Comparison of ENCODE assay signal across 9 mouse cellular contexts in the genomic region with DNA sequence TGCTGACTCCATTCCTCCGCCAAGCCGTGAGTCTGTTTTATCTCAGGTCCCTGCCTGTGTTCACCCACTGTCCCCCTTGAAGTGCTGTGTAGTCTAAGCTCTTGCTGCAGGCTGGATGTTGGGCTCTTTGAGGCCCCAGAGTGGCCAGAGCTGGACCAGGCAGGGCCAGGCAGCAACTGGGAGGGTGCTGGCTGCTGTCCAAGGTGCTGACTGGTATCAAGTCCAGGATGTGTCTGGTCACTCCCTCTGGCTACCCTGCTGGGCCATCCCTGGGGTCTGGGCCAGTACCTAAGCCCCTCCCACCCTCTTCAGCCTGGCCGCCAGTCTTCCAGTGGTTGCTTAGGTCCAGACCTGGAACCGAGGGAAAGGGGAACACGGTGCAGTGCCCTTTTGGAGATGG. TPM values are rescaled to one million over a fixed set of nuclear protein-coding genes. Genes with fewer than 3 reads are reported as not detected.
A peak's percentile ranks its signal among the peaks of the same experiment; 100 is the strongest.
DNase-seq lines count a peak whose midpoint lies in the region; ATAC-seq and TF ChIP-seq lines count a peak whose summit lies in the region.
"Had no signal": no experiment of that assay in that cellular context is flagged by ENCODE, and none has a peak within 500 bp of the region (broad histone marks: within the 10 kb centered on the region; RNA-seq: fewer than 3 reads in every experiment).

No protein-coding gene starts in this region.

- peak; percentile 77 for DNase-seq in forebrain, embryonic 11.5 days (ENCODE audit: low spot score)
- no peak for DNase-seq in Patski (ENCODE audit: low read depth, low spot score)
- DNase-seq in heart, embryonic 10.5 days (ENCODE audit: low spot score) = peak; percentile 90
- peak; percentile 81 for DNase-seq in kidney, postnatal 14 days
- peak; percentile 72 to 73 for DNase-seq in lung, postnatal 4 days
- DNase-seq in thymus, postnatal 14 days = peak; percentile 23

- H3K27ac ChIP-seq in forebrain, embryonic 11.5 days (ENCODE audit: low read depth, low read length) = no peak overlapping the region
- no peak overlapping the region for H3K27ac ChIP-seq in forebrain, embryonic 15.5 days (replicated peaks)
- no peak overlapping the region; the same call in 1 of the 2 replicates for H3K27ac ChIP-seq in heart, embryonic 10.5 days

- CTCF ChIA-PET in Patski (lab: Charles Lee) = no interaction called here

- POLR2A ChIA-PET in Patski (lab: Charles Lee) = no interaction called here

- no peaks in the 10 kb centered on the region for H3K36me3 ChIP-seq in forebrain, embryonic 11.5 days (ENCODE audit: control insufficient read depth, insufficient read depth, low read length)
- no peaks in the 10 kb centered on the region for H3K36me3 ChIP-seq in forebrain, embryonic 15.5 days
- no peaks in the 10 kb centered on the region for H3K36me3 ChIP-seq in heart, embryonic 10.5 days

- H3K4me1 ChIP-seq in forebrain, embryonic 11.5 days (replicated peaks; ENCODE audit: control insufficient read depth, insufficient read depth, low read length) = no peaks in the 10 kb centered on the region
- H3K4me1 ChIP-seq in forebrain, embryonic 15.5 days = peaks cover 4% of the 10 kb centered on the region; the same call in 1 of the 2 replicates
- peaks cover 32% of the 10 kb centered on the region for H3K4me1 ChIP-seq in heart, embryonic 10.5 days

- 13% methylated on average over 5 of the region's 5 CpGs for WGBS in forebrain, embryonic 11.5 days
- 15% methylated on average over 5 of the region's 5 CpGs for WGBS in forebrain, embryonic 15.5 days
- WGBS in heart, embryonic 10.5 days = 14% methylated on average over 5 of the region's 5 CpGs

- no peak for ATAC-seq in forebrain, embryonic 11.5 days (replicated peaks; ENCODE audit: low FRiP score)
- no peak for ATAC-seq in forebrain, embryonic 15.5 days (replicated peaks)
- ATAC-seq in Patski = peak; percentile 61
- ATAC-seq in common myeloid progenitor, adult 5-6 weeks (replicated peaks; ENCODE audit: low read depth, poor library complexity, severe bottlenecking) = peak; percentile 81

- H3K4me3 ChIP-seq in forebrain, embryonic 11.5 days (ENCODE audit: low read depth, low read length) = no peak overlapping the region
- no peak overlapping the region for H3K4me3 ChIP-seq in forebrain, embryonic 15.5 days
- H3K4me3 ChIP-seq in heart, embryonic 10.5 days = peak overlapping the region; percentile 25; the same call in 1 of the 2 replicates

- in situ Hi-C loops in Patski (cut with MboI; ENCODE audit: low pct_unique_long_range_greater_than_20kb) = no loop called here

- no peaks in the 10 kb centered on the region for H3K27me3 ChIP-seq in forebrain, embryonic 11.5 days (ENCODE audit: control insufficient read depth, insufficient read depth, low read length)
- H3K27me3 ChIP-seq in forebrain, embryonic 15.5 days = no peaks in the 10 kb centered on the region
- H3K27me3 ChIP-seq in Patski = no peaks in the 10 kb centered on the region
- H3K27me3 ChIP-seq in heart, embryonic 10.5 days (ENCODE audit: insufficient read depth, poor library complexity, severe bottlenecking) = peaks cover 67% of the 10 kb centered on the region

- no peak overlapping the region for H3K4me2 ChIP-seq in forebrain, embryonic 11.5 days (ENCODE audit: low read depth, low read length, severe bottlenecking)
- no peak overlapping the region for H3K4me2 ChIP-seq in forebrain, embryonic 15.5 days (replicated peaks)

- TF ChIP-seq CTCF in Patski (IDR thresholded peaks at IDR 0.05) = no peak

- no peak overlapping the region for H3K9ac ChIP-seq in forebrain, embryonic 11.5 days (ENCODE audit: low read length)
- no peak overlapping the region for H3K9ac ChIP-seq in forebrain, embryonic 15.5 days (replicated peaks)

- H3K9me3 ChIP-seq in forebrain, embryonic 11.5 days (ENCODE audit: control insufficient read depth, low read length) = no peaks in the 10 kb centered on the region
- no peaks in the 10 kb centered on the region for H3K9me3 ChIP-seq in forebrain, embryonic 15.5 days
- no peaks in the 10 kb centered on the region for H3K9me3 ChIP-seq in heart, embryonic 10.5 days

RNA-seq across cellular contexts. Expression of a gene that starts 1.1 kb away (rescaled TPM):
- polyA plus RNA-seq in forebrain, embryonic 11.5 days (2014; fragmentation: Nextera tagmentation; extraction: Ambion mirVana) = 0.11 TPM in 1 of 2 replicates, not detected in the other
- polyA plus RNA-seq in forebrain, embryonic 15.5 days (2015; fragmentation: Nextera tagmentation; extraction: Ambion mirVana) = 0.25 TPM in 1 of 2 replicates, not detected in the other
- not detected for polyA plus RNA-seq in Patski (2021)
- total RNA-seq in common myeloid progenitor, adult 5-6 weeks (2017) = not detected in 2 replicates
- polyA plus RNA-seq in heart, embryonic 10.5 days (2016; fragmentation: Nextera tagmentation; extraction: Ambion mirVana) = 0.84 and 2.0 TPM in 2 replicates
- total RNA-seq: hematopoietic stem cell, adult 5-6 weeks had no signal

RNA-seq across cellular contexts. Expression of a gene that starts 13.8 kb away (rescaled TPM):
- polyA plus RNA-seq in forebrain, embryonic 11.5 days (2014; fragmentation: Nextera tagmentation; extraction: Ambion mirVana) = 0.08 and 0.11 TPM in 2 replicates
- 0.50 and 0.69 TPM in 2 replicates for polyA plus RNA-seq in forebrain, embryonic 15.5 days (2015; fragmentation: Nextera tagmentation; extraction: Ambion mirVana)
- not detected for polyA plus RNA-seq in Patski (2021)
- 0.59 TPM in 1 of 2 replicates, not detected in the other for total RNA-seq in common myeloid progenitor, adult 5-6 weeks (2017)
- polyA plus RNA-seq in heart, embryonic 10.5 days (2016; fragmentation: Nextera tagmentation; extraction: Ambion mirVana) = 0.36 and 0.38 TPM in 2 replicates
- total RNA-seq: hematopoietic stem cell, adult 5-6 weeks had no signal

RNA-seq across cellular contexts. Expression of a gene that starts 32.1 kb away (rescaled TPM):
- polyA plus RNA-seq in forebrain, embryonic 11.5 days (2014; fragmentation: Nextera tagmentation; extraction: Ambion mirVana) = 9.4 and 12.0 TPM in 2 replicates
- polyA plus RNA-seq in forebrain, embryonic 15.5 days (2015; fragmentation: Nextera tagmentation; extraction: Ambion mirVana) = 20.1 and 20.6 TPM in 2 replicates
- polyA plus RNA-seq in Patski (2021) = 64.7 TPM
- 0.15 and 1.5 TPM in 2 replicates for total RNA-seq in common myeloid progenitor, adult 5-6 weeks (2017)
- polyA plus RNA-seq in heart, embryonic 10.5 days (2016; fragmentation: Nextera tagmentation; extraction: Ambion mirVana) = 6.3 and 7.2 TPM in 2 replicates

RNA-seq across cellular contexts. Expression of a gene that starts 48.1 kb away (rescaled TPM):
- 2.6 and 2.7 TPM in 2 replicates for polyA plus RNA-seq in forebrain, embryonic 11.5 days (2014; fragmentation: Nextera tagmentation; extraction: Ambion mirVana)
- 1.9 and 3.0 TPM in 2 replicates for polyA plus RNA-seq in forebrain, embryonic 15.5 days (2015; fragmentation: Nextera tagmentation; extraction: Ambion mirVana)
- polyA plus RNA-seq in Patski (2021) = 0.03 TPM
- not detected in 2 replicates for total RNA-seq in common myeloid progenitor, adult 5-6 weeks (2017)
- polyA plus RNA-seq in heart, embryonic 10.5 days (2016; fragmentation: Nextera tagmentation; extraction: Ambion mirVana) = 0.21 and 0.28 TPM in 2 replicates

Comparison
In these comparisons a context has a peak if more than half of its experiments do, and no peak if none do; other contexts are left out.
1. ATAC-seq: peak in Patski (single experiment) and common myeloid progenitor, adult 5-6 weeks (single experiment); none in forebrain, embryonic 11.5 days (single experiment) and forebrain, embryonic 15.5 days (single experiment).